Mouse (Mus musculus) frontal cortex, adult 2 months (tissue): ENCODE results near the gene Gm10666. TPM values are rescaled to one million over a fixed set of nuclear protein-coding genes. Genes with fewer than 3 reads are reported as not detected.
"Not testable (repeated sequence)": the region's sequence is repeated elsewhere in the genome, so short reads cannot be mapped to it uniquely, and the experiment has no call there.

Experiments used
- DNase-seq, 2 experiments: peaks; one replicate each; pipeline ENCODE4 v3.0.0; 2022; ENCODE audit warnings: low spot score in 1 of 2; ENCODE audit errors: extremely low spot score in 1 of 2
- polyA plus RNA-seq: library from polyadenylated mRNA; depleted of rRNA; stranded (reverse); fragments of >200 nt; gene quantifications from 2 replicates; pipeline ENCODE4 v1.2.3, GENCODE M21; 2012; rRNA removed

Gene Gm10666
- polyA plus RNA-seq, result not detected in 2 replicates

DNA sequence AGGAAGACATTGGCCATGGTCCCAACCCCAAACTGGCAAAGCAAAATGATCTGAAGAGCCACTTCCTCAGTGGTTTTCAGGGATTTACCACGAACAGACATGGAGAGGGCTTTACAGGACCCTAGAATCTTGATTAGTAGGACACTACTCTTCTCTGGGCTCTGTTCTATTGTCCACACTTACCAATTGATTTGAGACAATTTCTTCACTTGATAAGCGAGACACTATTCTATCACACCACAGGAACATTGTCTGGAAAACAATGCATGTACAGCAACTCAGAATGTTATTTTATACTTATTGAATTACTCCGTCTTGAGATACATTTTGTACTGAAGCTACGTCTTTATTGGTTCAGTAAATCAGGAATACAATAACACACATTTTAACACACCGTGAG is at the start of gene Gm10666:
TSS of gene Gm10666 (minus strand) at position 101 of the 400 bp plus-strand sequence.
- not testable (repeated sequence) for DNase-seq

DNA sequence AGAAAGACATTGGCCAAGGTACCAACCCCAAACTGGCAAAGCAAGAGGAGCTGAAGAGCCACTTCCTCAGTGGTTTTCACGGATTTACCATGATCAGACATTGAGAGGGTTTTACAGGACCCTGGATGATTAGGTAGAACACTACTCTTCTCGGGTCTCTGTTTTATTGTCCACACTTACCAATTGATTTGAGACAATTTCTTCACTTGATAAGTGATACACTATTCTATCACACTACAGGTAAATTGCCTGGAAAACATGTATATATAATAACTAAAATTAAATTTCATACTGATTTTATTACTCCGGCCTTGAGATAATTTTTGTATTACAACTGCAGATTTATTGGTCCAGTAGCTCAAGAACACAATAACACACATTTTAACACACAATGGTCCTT is 29.4 kb upstream of the Gm10666 start, which contains the start of gene Vmn1r142:
TSS of gene Vmn1r142 (minus strand) at position 101 of the 400 bp plus-strand sequence.
- not testable (repeated sequence) for DNase-seq

DNA sequence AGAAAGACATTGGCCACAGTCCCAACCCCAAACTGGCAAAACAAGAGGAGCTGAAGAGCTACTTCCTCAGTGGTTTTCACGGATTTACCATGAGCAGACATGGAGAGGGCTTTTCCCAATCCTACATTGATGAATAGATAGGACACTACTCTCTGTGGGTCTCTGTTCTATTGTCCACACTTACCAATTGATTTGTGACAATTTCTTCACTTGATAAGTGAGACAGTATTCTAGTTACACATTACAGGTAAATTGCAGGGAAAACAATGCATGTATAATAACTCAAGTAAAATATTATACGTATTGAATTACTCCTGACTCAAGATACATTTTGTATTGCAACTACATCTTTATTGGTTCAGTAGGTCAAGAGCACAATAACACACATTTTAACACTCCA is 16.4 kb downstream of the Gm10666 start, which contains the start of gene Gm16451:
TSS of gene Gm16451 (minus strand) at position 101 of the 400 bp plus-strand sequence.
- not testable (repeated sequence) for DNase-seq

Other genes starting within 250 kb of the Gm10666 start
- not detected in 2 replicates for gene Gm5891, start 213.4 kb downstream of the Gm10666 start, polyA plus RNA-seq
- not detected in 2 replicates for gene Vmn1r137, start 140.2 kb downstream of the Gm10666 start, polyA plus RNA-seq
- not detected in 2 replicates for gene Vmn1r138, start 105.8 kb downstream of the Gm10666 start, polyA plus RNA-seq
- not detected in 2 replicates for gene Gm6176, start 78.4 kb downstream of the Gm10666 start, polyA plus RNA-seq
- not detected in 2 replicates for gene Vmn1r139, start 65.7 kb downstream of the Gm10666 start, polyA plus RNA-seq
- not detected in 2 replicates for gene Gm16451, start 16.5 kb downstream of the Gm10666 start, polyA plus RNA-seq
- gene Vmn1r142, start 29.3 kb upstream of the Gm10666 start, polyA plus RNA-seq, result not detected in 2 replicates
- not detected in 2 replicates for gene Vmn1r143, start 54.6 kb upstream of the Gm10666 start, polyA plus RNA-seq
- gene Gm8653, start 66.5 kb upstream of the Gm10666 start, polyA plus RNA-seq, result not detected in 2 replicates
- not detected in 2 replicates for gene Gm8453, start 94.7 kb upstream of the Gm10666 start, polyA plus RNA-seq
- not detected in 2 replicates for gene Gm4187, start 195.0 kb upstream of the Gm10666 start, polyA plus RNA-seq
- not detected in 2 replicates for gene Gm8660, start 236.3 kb upstream of the Gm10666 start, polyA plus RNA-seq